Mouse (Mus musculus) retina, adult 2 months (tissue): ENCODE data around the gene Syndig1.

Experiments
- DNase-seq: peaks from one replicate; pipeline ENCODE4 v3.0.0-alpha.2; 2012; ENCODE audit warnings: low read depth, low spot score

Gene Syndig1

GRCm38 (mm10) chr2:149828911-149829310, at the start of gene Syndig1:
Gene Syndig1, plus strand, starts transcription at chr2:149829211.
- no peak for DNase-seq

- no peak for DNase-seq
Measured at GRCm38 (mm10) chr2:149798613-149799012, 30.4 kb upstream of the Syndig1 start.

- no peak for DNase-seq
Measured at GRCm38 (mm10) chr2:149804599-149805140, 24.3 kb upstream of the Syndig1 start.

- no peak for DNase-seq
Measured at GRCm38 (mm10) chr2:149805256-149805655, 23.8 kb upstream of the Syndig1 start.

- no peak for DNase-seq
Measured at GRCm38 (mm10) chr2:149812899-149813298, 16.1 kb upstream of the Syndig1 start.

- DNase-seq = no peak
Measured at GRCm38 (mm10) chr2:149818395-149818794, 10.6 kb upstream of the Syndig1 start.

- DNase-seq = no peak
Measured at GRCm38 (mm10) chr2:149819751-149820150, 9.3 kb upstream of the Syndig1 start.

- DNase-seq = no peak
Measured at GRCm38 (mm10) chr2:149820201-149820600, 8.8 kb upstream of the Syndig1 start.

- no peak for DNase-seq
Measured at GRCm38 (mm10) chr2:149829955-149830535, 1.0 kb downstream of the Syndig1 start.

- DNase-seq = no peak
Measured at GRCm38 (mm10) chr2:149830536-149831458, 1.8 kb downstream of the Syndig1 start, which contains the start of gene C530025M09Rik. Gene C530025M09Rik, minus strand, starts transcription at chr2:149831213.

GRCm38 (mm10) chr2:149831459-149832245, 2.6 kb downstream of the Syndig1 start:
- DNase-seq = no peak

GRCm38 (mm10) chr2:149832301-149832700, 3.3 kb downstream of the Syndig1 start:
- DNase-seq = no peak

GRCm38 (mm10) chr2:149835091-149835490, 6.1 kb downstream of the Syndig1 start:
- DNase-seq = no peak

GRCm38 (mm10) chr2:149836471-149837135, 7.6 kb downstream of the Syndig1 start:
- no peak for DNase-seq

- no peak for DNase-seq
Measured at GRCm38 (mm10) chr2:149839666-149840065, 10.7 kb downstream of the Syndig1 start.

- DNase-seq = no peak
Measured at GRCm38 (mm10) chr2:149844575-149844974, 15.6 kb downstream of the Syndig1 start.

GRCm38 (mm10) chr2:149848778-149849177, 19.8 kb downstream of the Syndig1 start:
- no peak for DNase-seq

GRCm38 (mm10) chr2:149861002-149861401, 32.0 kb downstream of the Syndig1 start:
- no peak for DNase-seq

GRCm38 (mm10) chr2:149865914-149866435, 37.0 kb downstream of the Syndig1 start:
- no peak for DNase-seq

- no peak for DNase-seq
Measured at GRCm38 (mm10) chr2:149870496-149870895, 41.5 kb downstream of the Syndig1 start.

GRCm38 (mm10) chr2:149872496-149872895, 43.5 kb downstream of the Syndig1 start:
- DNase-seq = no peak
